Mouse (Mus musculus) T-helper 1 cell (primary cell): ENCODE measurements around the gene Cr1l.

Experiments used
- in situ Hi-C: fragments of 300-600 bp; cut with MboI, MseI; formaldehyde crosslinking; loops from one replicate; pipeline ENCODE4 v1.15.1; 2025; ENCODE audit warnings: high pct_unique_total_duplicates

The Cr1l gene

GRCm38 (mm10) chr1:195130953-195131674 is at the start of gene Cr1l:
Gene Cr1l, minus strand, starts transcription at chr1:195131586.
- in situ Hi-C loops = loop anchor here (10.0 kb wide), 1 partner anchor 156 kb away; no protein-coding TSS in a partner anchor

- in situ Hi-C loops = loop anchor here (5.0 kb wide), 1 partner anchor 51 kb away; no protein-coding TSS in a partner anchor
Measured at GRCm38 (mm10) chr1:195175980-195176931, 44.9 kb upstream of the Cr1l start, which contains the start of gene Cr2. Gene Cr2, minus strand, starts transcription at chr1:195176716.

GRCm38 (mm10) chr1:195164996-195165755 is 33.8 kb upstream of the Cr1l start:
- in situ Hi-C loops = no loop called here

- in situ Hi-C loops = loop anchor here (10.0 kb wide), 1 partner anchor 157 kb away; no protein-coding TSS in a partner anchor
Measured at GRCm38 (mm10) chr1:195132070-195132469, 684 bp upstream of the Cr1l start.

GRCm38 (mm10) chr1:195131675-195132015 is 259 bp upstream of the Cr1l start:
- in situ Hi-C loops = loop anchor here (10.0 kb wide), 1 partner anchor 157 kb away; no protein-coding TSS in a partner anchor

- in situ Hi-C loops = loop anchor here (10.0 kb wide), 1 partner anchor 156 kb away; no protein-coding TSS in a partner anchor
Measured at GRCm38 (mm10) chr1:195130479-195130878, 907 bp downstream of the Cr1l start.

- in situ Hi-C loops = loop anchor here (10.0 kb wide), 1 partner anchor 155 kb away; no protein-coding TSS in a partner anchor
Measured at GRCm38 (mm10) chr1:195129867-195130266, 1.5 kb downstream of the Cr1l start.

- in situ Hi-C loops = no loop called here
Measured at GRCm38 (mm10) chr1:195114414-195114813, 17.0 kb downstream of the Cr1l start.

GRCm38 (mm10) chr1:195113621-195114020 is 17.8 kb downstream of the Cr1l start:
- in situ Hi-C loops = no loop called here

- in situ Hi-C loops = no loop called here
Measured at GRCm38 (mm10) chr1:195100693-195101092, 30.7 kb downstream of the Cr1l start.

GRCm38 (mm10) chr1:195098004-195098403 is 33.4 kb downstream of the Cr1l start:
- in situ Hi-C loops = no loop called here

GRCm38 (mm10) chr1:195092220-195092720 is 39.1 kb downstream of the Cr1l start, which contains the start of gene Cd46:
Gene Cd46, minus strand, starts transcription at chr1:195092249.
- in situ Hi-C loops = no loop called here

- in situ Hi-C loops = no loop called here
Measured at GRCm38 (mm10) chr1:195091699-195092219, 39.6 kb downstream of the Cr1l start.

GRCm38 (mm10) chr1:195082142-195082541 is 49.2 kb downstream of the Cr1l start:
- in situ Hi-C loops = no loop called here
